In genomic region chr5:123150641-123151040, GRCm38 (mm10) we compare ENCODE assay signal across 8 mouse cellular contexts. TPM values are rescaled to one million over a fixed set of nuclear protein-coding genes. Genes with fewer than 3 reads are reported as not detected.
DNase-seq lines count a peak whose midpoint lies in the region; ATAC-seq lines count a peak whose summit lies in the region.

No protein-coding gene starts in this region.

- H3K4me3 ChIP-seq in forebrain, embryonic 12.5 days (replicated peaks), result peak overlapping the region; percentile 35
- peak overlapping the region; percentile 52 for H3K4me3 ChIP-seq in liver, embryonic 12.5 days
- H3K4me3 ChIP-seq in neural tube, embryonic 14.5 days (ENCODE audit: low read depth, low read length), result peak overlapping the region; percentile 36

- WGBS in forebrain, embryonic 12.5 days, result 53% methylated on average over 7 of the region's 7 CpGs
- 27% methylated on average over 7 of the region's 7 CpGs for WGBS in liver, embryonic 12.5 days (ENCODE audit: insufficient replicate concordance)
- 46% methylated on average over 7 of the region's 7 CpGs for WGBS in neural tube, embryonic 14.5 days

- peak; percentile 90 for DNase-seq in A20 (ENCODE audit: low read depth, low spot score)
- peak; percentile 68 to 80 for DNase-seq in CD8-positive naive resting alpha-beta T cell, adult 2 months (ENCODE audit: low read depth in 2 of 2, low spot score in 2 of 2)
- DNase-seq in urinary bladder, postnatal 4 days (ENCODE audit: low spot score in 2 of 2), result no peak
- DNase-seq in ovary, postnatal 36 days (ENCODE audit: low spot score), result no peak
- no peak for DNase-seq in frontal cortex, adult 2 months (ENCODE audit: extremely low spot score in 1 of 2, low spot score in 1 of 2)

- H3K9me3 ChIP-seq in forebrain, embryonic 12.5 days, result no peaks in the 10 kb centered on the region
- no peaks in the 10 kb centered on the region for H3K9me3 ChIP-seq in liver, embryonic 12.5 days (replicated peaks)
- H3K9me3 ChIP-seq in neural tube, embryonic 14.5 days (ENCODE audit: control insufficient read depth, low read length), result no peaks in the 10 kb centered on the region

- H3K4me1 ChIP-seq in forebrain, embryonic 12.5 days, result peaks cover 52% of the 10 kb centered on the region
- H3K4me1 ChIP-seq in liver, embryonic 12.5 days, result peaks cover 75% of the 10 kb centered on the region
- peaks cover 40% of the 10 kb centered on the region for H3K4me1 ChIP-seq in neural tube, embryonic 14.5 days (ENCODE audit: control insufficient read depth, insufficient read depth, low read length)

- H3K36me3 ChIP-seq in forebrain, embryonic 12.5 days (replicated peaks), result peaks cover 90% of the 10 kb centered on the region
- H3K36me3 ChIP-seq in liver, embryonic 12.5 days, result peaks cover 96% of the 10 kb centered on the region
- peaks cover 58% of the 10 kb centered on the region for H3K36me3 ChIP-seq in neural tube, embryonic 14.5 days (ENCODE audit: control insufficient read depth, insufficient read depth, low read length)

- H3K4me2 ChIP-seq in forebrain, embryonic 12.5 days, result peak overlapping the region; percentile 52
- H3K4me2 ChIP-seq in liver, embryonic 12.5 days, result peak overlapping the region; percentile 75
- H3K4me2 ChIP-seq in neural tube, embryonic 14.5 days (ENCODE audit: low read depth, low read length), result peak overlapping the region; percentile 65

- no peaks in the 10 kb centered on the region for H3K27me3 ChIP-seq in forebrain, embryonic 12.5 days
- H3K27me3 ChIP-seq in liver, embryonic 12.5 days (replicated peaks), result no peaks in the 10 kb centered on the region
- H3K27me3 ChIP-seq in neural tube, embryonic 14.5 days (ENCODE audit: control insufficient read depth, insufficient read depth, low read length), result no peaks in the 10 kb centered on the region

- no peak for ATAC-seq in forebrain, embryonic 12.5 days (ENCODE audit: low FRiP score)
- ATAC-seq in liver, embryonic 12.5 days, result no peak
- no peak for ATAC-seq in neural tube, embryonic 14.5 days (ENCODE audit: low read depth)

- H3K27ac ChIP-seq in forebrain, embryonic 12.5 days, result peak overlapping the region; percentile 36; the same call in 1 of the 2 replicates
- H3K27ac ChIP-seq in liver, embryonic 12.5 days, result peak overlapping the region; percentile 75
- no peak overlapping the region for H3K27ac ChIP-seq in neural tube, embryonic 14.5 days (ENCODE audit: low read depth, low read length)

- H3K9ac ChIP-seq in forebrain, embryonic 12.5 days, result peak overlapping the region; percentile 54
- H3K9ac ChIP-seq in liver, embryonic 12.5 days, result peak overlapping the region; percentile 62
- H3K9ac ChIP-seq in neural tube, embryonic 14.5 days (replicated peaks; ENCODE audit: low read depth, low read length), result peak overlapping the region; percentile 21; the same call in 1 of the 2 replicates

RNA-seq across cellular contexts. Expression of gene Setd1b, which starts 8.6 kb away (rescaled TPM):
- polyA plus RNA-seq in forebrain, embryonic 12.5 days (2016; fragmentation: Nextera tagmentation; extraction: Ambion mirVana), result 13.1 and 13.6 TPM in 2 replicates
- 6.0 and 6.1 TPM in 2 replicates for polyA plus RNA-seq in liver, embryonic 12.5 days (2016; fragmentation: Nextera tagmentation; extraction: Ambion mirVana)
- polyA plus RNA-seq in neural tube, embryonic 14.5 days (2014; fragmentation: Nextera tagmentation; extraction: Ambion mirVana), result 13.0 and 15.9 TPM in 2 replicates
- polyA plus RNA-seq in frontal cortex, adult 2 months (2012; rRNA removed), result 12.7 and 13.1 TPM in 2 replicates

RNA-seq across cellular contexts. Expression of gene Rhof, which starts 18.1 kb away (rescaled TPM):
- polyA plus RNA-seq in forebrain, embryonic 12.5 days (2016; fragmentation: Nextera tagmentation; extraction: Ambion mirVana), result 1.9 and 2.8 TPM in 2 replicates
- polyA plus RNA-seq in liver, embryonic 12.5 days (2016; fragmentation: Nextera tagmentation; extraction: Ambion mirVana), result 3.9 and 4.8 TPM in 2 replicates
- 8.9 and 13.1 TPM in 2 replicates for polyA plus RNA-seq in neural tube, embryonic 14.5 days (2014; fragmentation: Nextera tagmentation; extraction: Ambion mirVana)
- polyA plus RNA-seq in frontal cortex, adult 2 months (2012; rRNA removed), result 37.7 and 43.4 TPM in 2 replicates

RNA-seq across cellular contexts. Expression of gene Psmd9, which starts 18.6 kb away (rescaled TPM):
- 66.5 and 71.6 TPM in 2 replicates for polyA plus RNA-seq in forebrain, embryonic 12.5 days (2016; fragmentation: Nextera tagmentation; extraction: Ambion mirVana)
- polyA plus RNA-seq in liver, embryonic 12.5 days (2016; fragmentation: Nextera tagmentation; extraction: Ambion mirVana), result 77.4 and 77.8 TPM in 2 replicates
- 63.9 and 78.7 TPM in 2 replicates for polyA plus RNA-seq in neural tube, embryonic 14.5 days (2014; fragmentation: Nextera tagmentation; extraction: Ambion mirVana)
- 26.3 and 30.2 TPM in 2 replicates for polyA plus RNA-seq in frontal cortex, adult 2 months (2012; rRNA removed)

RNA-seq across cellular contexts. Expression of gene Hpd, which starts 31.9 kb away (rescaled TPM):
- polyA plus RNA-seq in forebrain, embryonic 12.5 days (2016; fragmentation: Nextera tagmentation; extraction: Ambion mirVana), result not detected in 2 replicates
- 5.9 and 6.1 TPM in 2 replicates for polyA plus RNA-seq in liver, embryonic 12.5 days (2016; fragmentation: Nextera tagmentation; extraction: Ambion mirVana)
- polyA plus RNA-seq in neural tube, embryonic 14.5 days (2014; fragmentation: Nextera tagmentation; extraction: Ambion mirVana), result not detected in 2 replicates
- not detected in 2 replicates for polyA plus RNA-seq in frontal cortex, adult 2 months (2012; rRNA removed)

Comparison
In these comparisons a context has a peak if more than half of its experiments do, and no peak if none do; other contexts are left out.
1. DNase-seq: peak in A20 (single experiment) and CD8-positive naive resting alpha-beta T cell, adult 2 months (2 of 2); none in urinary bladder, postnatal 4 days (0 of 2), ovary, postnatal 36 days (single experiment) and frontal cortex, adult 2 months (0 of 2).
2. Peak in every context shown above with its lines, with median percentiles within 50 percentile points of each other: H3K4me2 ChIP-seq, H3K4me3 ChIP-seq and H3K9ac ChIP-seq.